Mouse (Mus musculus): ENCODE results near the gene Diaph2.

DNA sequence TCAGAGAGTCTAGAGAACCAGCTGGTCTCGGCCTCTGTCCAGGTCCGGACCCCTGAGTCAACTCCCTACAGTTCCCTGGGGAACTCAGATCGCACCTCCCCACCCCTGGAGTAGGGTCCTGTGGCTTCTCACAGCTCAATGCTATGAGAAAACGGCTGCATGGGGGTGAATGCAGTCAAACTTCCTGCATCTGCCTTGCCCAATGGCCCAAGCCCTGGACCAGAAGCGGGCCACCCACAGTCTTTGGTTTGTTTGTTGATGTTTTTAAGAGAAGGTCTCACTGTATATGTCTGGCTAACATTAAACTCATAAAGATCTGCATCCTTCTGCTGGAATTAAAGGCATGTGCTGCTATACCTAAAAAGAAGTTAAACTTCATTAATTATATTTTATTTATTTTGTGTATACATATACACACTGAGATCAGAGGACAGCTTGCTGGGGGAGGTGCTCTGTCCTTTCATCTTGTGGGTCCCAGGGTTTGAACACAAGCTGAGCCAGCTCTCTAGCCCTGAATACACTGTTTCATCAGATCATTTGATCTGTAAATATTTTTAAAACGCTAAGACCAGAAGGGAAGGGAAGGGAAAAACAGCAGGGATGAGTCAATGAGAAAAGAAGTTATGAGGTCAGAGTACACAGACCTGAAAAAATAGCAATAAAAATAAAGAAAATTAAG, 47.8 kb upstream of the Diaph2 start:
- TF ChIP-seq FLI1 (IDR thresholded peaks at IDR 0.05; ENCODE audit: low read length) (no peak), GATA1 (IDR thresholded peaks at IDR 0.05; ENCODE audit: borderline replicate concordance, low read length) (no peak)

Data from megakaryocyte, embryonic 14.5 days (primary cell).